Mouse (Mus musculus) liver, embryonic 14 days (tissue): ENCODE results near the gene Gli1. TPM values are rescaled to one million over a fixed set of nuclear protein-coding genes. Genes with fewer than 3 reads are reported as not detected.

Source experiments
- polyA plus RNA-seq: library from polyadenylated mRNA; depleted of rRNA; stranded (reverse); fragments of >200 nt; gene quantifications from 2 replicates; pipeline ENCODE4 v1.2.3, GENCODE M21; 2012; rRNA removed

Gli1 gene
- polyA plus RNA-seq: 0.95 and 0.98 TPM in 2 replicates

GRCm38 (mm10) chr10:127341891-127342639 is at the start of gene Gli1:
TSS of gene Gli1 (minus strand) at chr10:127341974.

DNA sequence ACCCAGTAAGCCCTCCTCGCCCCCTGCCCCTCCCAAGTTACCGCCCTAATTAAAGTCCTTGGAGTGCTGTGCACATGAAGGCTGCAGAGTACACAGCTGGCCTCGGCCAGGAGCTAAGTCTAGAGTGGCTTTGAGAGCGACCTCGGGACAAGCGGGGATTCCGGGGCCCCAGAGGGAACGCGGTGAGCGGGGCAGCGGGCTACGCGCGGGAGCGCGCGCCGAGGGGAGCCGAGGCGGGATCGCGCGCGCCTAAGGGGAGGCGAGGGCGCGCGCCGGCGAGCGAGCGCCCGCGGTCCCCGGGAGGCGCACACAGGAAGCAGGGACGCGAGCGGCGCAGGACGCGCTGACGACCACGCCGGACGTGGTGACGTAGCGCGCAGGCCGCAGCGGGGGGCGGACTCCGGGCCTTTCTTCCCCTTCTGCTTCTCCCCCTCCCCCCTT is 38.5 kb upstream of the Gli1 start, which contains the start of gene R3hdm2:
Gene R3hdm2, plus strand, starts transcription at position 77 of the 441 bp plus-strand sequence.

DNA sequence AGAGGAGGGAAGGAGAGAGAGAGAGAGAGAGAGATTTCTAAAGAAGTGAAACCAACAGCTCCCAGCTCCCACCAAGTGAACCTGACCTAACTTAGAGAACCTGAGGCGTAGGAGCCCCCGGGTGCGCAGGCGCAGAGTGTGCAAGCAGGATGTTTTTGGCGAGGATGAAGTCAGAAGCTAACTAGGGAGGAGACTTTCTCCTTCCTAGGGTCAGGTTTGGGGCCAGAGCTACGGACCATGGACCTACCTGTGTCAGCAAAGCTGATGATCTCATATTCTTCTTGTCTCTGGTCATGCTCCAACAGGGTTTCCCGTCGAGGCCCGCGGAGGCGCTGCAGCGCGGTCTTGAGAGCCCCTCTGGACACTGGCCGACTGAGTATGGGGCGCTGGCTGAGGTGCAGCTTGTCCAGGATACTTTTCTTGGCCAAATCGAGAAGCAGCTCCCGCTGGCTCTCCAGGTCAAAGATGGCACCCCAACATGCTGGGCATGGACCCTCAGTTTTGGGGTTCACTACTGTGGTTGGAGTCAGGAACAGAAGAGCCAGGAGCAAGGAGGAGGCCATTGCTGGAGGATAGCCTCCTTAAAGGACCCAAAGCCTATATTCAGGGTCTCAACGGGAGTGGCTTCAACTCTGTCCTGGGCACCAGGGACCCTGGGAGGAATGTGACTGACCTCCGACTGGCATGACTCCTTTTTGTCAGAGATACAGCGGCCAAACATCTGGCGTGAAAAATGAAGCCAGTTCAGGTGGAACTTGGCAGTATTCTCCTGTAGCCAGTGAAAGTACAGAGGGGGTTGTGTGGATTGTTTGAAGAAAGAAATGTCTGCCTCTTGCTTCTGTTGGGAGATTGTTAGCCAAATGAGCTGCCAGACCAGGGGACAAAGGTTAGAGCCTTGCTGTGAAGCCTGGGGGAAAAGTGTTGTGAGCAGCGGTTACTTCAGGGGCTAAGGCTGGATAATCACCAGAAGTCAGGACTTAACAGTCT is 28.4 kb upstream of the Gli1 start, which contains the start of gene Inhbc:
Gene Inhbc, minus strand, starts transcription at position 598 of the 987 bp plus-strand sequence.

DNA sequence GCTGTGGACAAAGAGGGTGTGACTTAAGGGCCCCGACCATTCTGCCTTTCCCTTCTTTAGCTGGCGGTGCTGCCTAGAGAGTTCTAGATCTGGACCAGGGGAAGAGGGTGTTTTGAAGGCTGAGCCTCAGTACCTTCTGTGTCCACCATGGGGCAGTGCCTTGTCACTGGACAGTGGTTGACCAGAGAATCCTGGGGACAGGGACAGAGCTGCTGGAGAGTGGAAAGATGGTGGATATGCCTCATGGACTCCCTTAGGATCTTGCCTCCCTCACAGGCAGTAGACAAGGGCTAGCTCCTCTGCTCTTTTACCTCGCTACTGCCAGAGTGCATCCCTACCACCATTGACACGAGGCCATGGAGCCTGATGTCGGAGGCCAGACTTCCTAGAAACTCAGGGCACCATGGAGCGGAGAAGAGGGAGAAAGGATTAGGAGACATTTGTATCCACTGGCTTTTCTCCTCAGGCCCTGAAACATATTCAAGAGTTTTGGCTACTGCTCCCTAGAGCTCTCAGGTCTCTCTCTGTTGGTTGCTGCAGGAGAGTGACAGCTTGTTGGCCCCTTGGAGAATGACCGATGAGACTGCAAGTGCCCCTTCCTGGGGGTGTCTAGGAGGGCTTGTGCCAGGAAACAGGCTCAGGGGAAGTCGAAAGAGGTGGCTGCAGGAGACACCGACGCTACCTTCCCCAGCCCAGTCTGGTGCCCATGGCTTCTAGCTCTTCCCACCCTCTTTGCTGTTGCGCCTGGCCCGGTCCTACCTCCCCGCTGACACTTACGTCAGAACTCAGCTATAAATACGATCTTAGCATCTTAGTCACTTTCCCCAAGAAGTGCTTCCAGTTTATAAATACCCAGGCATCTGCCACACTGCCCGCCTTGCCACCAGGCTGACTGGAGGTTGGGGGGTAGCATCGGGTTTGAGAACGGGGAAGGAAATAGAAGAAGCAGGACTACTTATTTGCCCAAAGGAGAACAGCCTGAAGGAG is 12.4 kb upstream of the Gli1 start, which contains the start of gene Inhbe:
Gene Inhbe, minus strand, starts transcription at position 503 of the 987 bp plus-strand sequence.

GRCm38 (mm10) chr10:127321621-127322020 is 20.2 kb downstream of the Gli1 start, which contains the start of gene Arhgap9:
TSS of gene Arhgap9 (plus strand) at chr10:127321964.

GRCm38 (mm10) chr10:127311476-127312355 is 30.1 kb downstream of the Gli1 start, which contains the start of gene Mars:
TSS of gene Mars (minus strand) at chr10:127311786.

GRCm38 (mm10) chr10:127288800-127289572 is 52.8 kb downstream of the Gli1 start, which contains the start of gene Mbd6:
TSS of gene Mbd6 (minus strand) at chr10:127289018.

Other genes starting within 250 kb of the Gli1 start
- 26.4 and 26.9 TPM in 2 replicates for gene Os9, start 220.8 kb downstream of the Gli1 start, polyA plus RNA-seq
- gene B4galnt1, start 176.7 kb downstream of the Gli1 start, polyA plus RNA-seq: 7.2 and 11.2 TPM in 2 replicates
- 2.0 and 2.2 TPM in 2 replicates for gene Slc26a10, start 161.3 kb downstream of the Gli1 start, polyA plus RNA-seq
- 7.5 and 7.6 TPM in 2 replicates for gene Arhgef25, start 151.9 kb downstream of the Gli1 start, polyA plus RNA-seq
- 29.2 and 32.7 TPM in 2 replicates for gene Dtx3, start 146.2 kb downstream of the Gli1 start, polyA plus RNA-seq
- 27.4 and 31.2 TPM in 2 replicates for gene Pip4k2c, start 130.4 kb downstream of the Gli1 start, polyA plus RNA-seq
- gene Kif5a, start 78.6 kb downstream of the Gli1 start, polyA plus RNA-seq: 0.11 and 0.12 TPM in 2 replicates
- 57.7 and 61.0 TPM in 2 replicates for gene Dctn2, start 75.6 kb downstream of the Gli1 start, polyA plus RNA-seq
- gene Mbd6, start 53.0 kb downstream of the Gli1 start, polyA plus RNA-seq: 7.4 and 10.9 TPM in 2 replicates
- 62.7 and 64.4 TPM in 2 replicates for gene Mars, start 30.2 kb downstream of the Gli1 start, polyA plus RNA-seq
- gene Arhgap9, start 20.0 kb downstream of the Gli1 start, polyA plus RNA-seq: 7.4 and 9.7 TPM in 2 replicates
- 0.46 and 0.53 TPM in 2 replicates for gene Inhbe, start 12.4 kb upstream of the Gli1 start, polyA plus RNA-seq
- gene Inhbc, start 28.5 kb upstream of the Gli1 start, polyA plus RNA-seq: 1.1 and 1.6 TPM in 2 replicates
- 8.5 and 11.2 TPM in 2 replicates for gene R3hdm2, start 38.4 kb upstream of the Gli1 start, polyA plus RNA-seq
- 0.36 and 1.6 TPM in 2 replicates for gene Stac3, start 159.7 kb upstream of the Gli1 start, polyA plus RNA-seq
- 1.8 and 2.2 TPM in 2 replicates for gene Ndufa4l2, start 173.0 kb upstream of the Gli1 start, polyA plus RNA-seq
- 83.1 and 90.5 TPM in 2 replicates for gene Shmt2, start 180.5 kb upstream of the Gli1 start, polyA plus RNA-seq
- gene Nxph4, start 192.6 kb upstream of the Gli1 start, polyA plus RNA-seq: not detected in 2 replicates